Mouse (Mus musculus) MEL (cell line): ENCODE data around the gene Pdpr. TPM values are rescaled to one million over a fixed set of nuclear protein-coding genes. Genes with fewer than 3 reads are reported as not detected.

Source experiments
- DNase-seq: peaks from one replicate; pipeline ENCODE4 v3.0.0; 2011; ENCODE audit warnings: low read depth, low spot score
- H3K27ac ChIP-seq: 2 replicates; pipeline ENCODE4 v1.5.1; 2012; ENCODE audit warnings: low read depth, mild to moderate bottlenecking, control low read depth, low read length, moderate library complexity; ENCODE audit not compliant: control insufficient read depth
- H3K27me3 ChIP-seq, 2 experiments: fragments of 150-350 bp in 1 of 2; sonication (generic) in 1 of 2; 2 replicates each; pipeline ENCODE4 v1.6.1; 2012; ENCODE audit warnings: low read length in 2 of 2, mild to moderate bottlenecking in 2 of 2, improper control_type of control experiment in 1 of 2, moderate library complexity in 1 of 2; ENCODE audit not compliant: insufficient read depth in 2 of 2, control insufficient read depth in 1 of 2
- H3K36me3 ChIP-seq, 2 experiments: 2 replicates each; pipeline ENCODE4 v1.6.1; 2012 to 2014; ENCODE audit warnings: low read length in 2 of 2, improper control_type of control experiment in 1 of 2, inconsistent platforms in 1 of 2, mild to moderate bottlenecking in 1 of 2; ENCODE audit not compliant: insufficient read depth in 2 of 2, control insufficient read depth in 1 of 2
- H3K4me1 ChIP-seq, 2 experiments: fragments of 150-350 bp in 1 of 2; sonication (generic) in 1 of 2; 2 replicates each; pipeline ENCODE4 v1.6.1; 2012; ENCODE audit warnings: low read length in 2 of 2, improper control_type of control experiment in 1 of 2, mild to moderate bottlenecking in 1 of 2; ENCODE audit not compliant: insufficient read depth in 2 of 2, control insufficient read depth in 1 of 2
- H3K4me3 ChIP-seq, 2 experiments: fragments of 150-350 bp in 1 of 2; sonication (generic) in 1 of 2; 2 replicates each; pipeline ENCODE4 v1.5.1; 2012; ENCODE audit warnings: low read depth in 2 of 2, low read length in 2 of 2, mild to moderate bottlenecking in 2 of 2, moderate library complexity in 2 of 2, control low read depth in 1 of 2, improper control_type of control experiment in 1 of 2; ENCODE audit not compliant: control insufficient read depth in 1 of 2, insufficient read depth in 1 of 2
- H3K79me2 ChIP-seq: 2 replicates; pipeline ENCODE4 v1.6.1; 2012; ENCODE audit warnings: mild to moderate bottlenecking, low read length, moderate library complexity; ENCODE audit not compliant: control insufficient read depth, poor library complexity, insufficient read depth
- H3K9ac ChIP-seq: 2 replicates; pipeline ENCODE4 v1.6.1; 2012; ENCODE audit warnings: low read depth, mild to moderate bottlenecking, control low read depth, low read length, moderate library complexity; ENCODE audit not compliant: control insufficient read depth, poor library complexity, severe bottlenecking
- H3K9me3 ChIP-seq: fragments of 150-350 bp; sonication (generic); replicated peaks from 2 replicates; pipeline ENCODE4 v1.6.1; 2012; ENCODE audit warnings: mild to moderate bottlenecking, low read length, improper control_type of control experiment, moderate library complexity; ENCODE audit not compliant: insufficient read depth
- BHLHE40 ChIP-seq: IDR thresholded peaks from 2 replicates; pipeline ENCODE4 v1.6.1; 2012; ENCODE audit warnings: low read depth, mild to moderate bottlenecking, inconsistent platforms, low read length, improper control_type of control experiment, borderline replicate concordance
- CHD1 ChIP-seq: IDR thresholded peaks from 2 replicates; pipeline ENCODE4 v1.6.1; 2012; ENCODE audit warnings: low read depth, mild to moderate bottlenecking, inconsistent platforms, low read length, improper control_type of control experiment
- CTCF ChIP-seq, 3 experiments: IDR thresholded peaks in 2 of 3; conservative IDR thresholded peaks in 1 of 3; 2 replicates each; pipeline ENCODE4 v1.5.1; 2011 to 2012; ENCODE audit warnings: low read length in 3 of 3, low read depth in 2 of 3, mild to moderate bottlenecking in 2 of 3, improper control_type of control experiment in 1 of 3, inconsistent platforms in 1 of 3, mixed read lengths in 1 of 3, moderate library complexity in 1 of 3; ENCODE audit not compliant: control insufficient read depth in 1 of 3, insufficient read depth in 1 of 3, poor library complexity in 1 of 3, severe bottlenecking in 1 of 3
- E2F4 ChIP-seq: IDR thresholded peaks from 2 replicates; pipeline ENCODE4 v1.6.1; 2011; ENCODE audit warnings: low read depth, low read length, improper control_type of control experiment, borderline replicate concordance
- EP300 ChIP-seq, 2 experiments: IDR thresholded peaks; 2 replicates each; pipeline ENCODE4 v1.6.1; 2011; ENCODE audit warnings: improper control_type of control experiment in 2 of 2, low read length in 2 of 2, low read depth in 1 of 2, mild to moderate bottlenecking in 1 of 2
- GATA1 ChIP-seq: IDR thresholded peaks from 2 replicates; pipeline ENCODE4 v1.6.1; 2011; ENCODE audit warnings: low read depth, low read length, improper control_type of control experiment
- HCFC1 ChIP-seq: IDR thresholded peaks from 2 replicates; pipeline ENCODE4 v1.6.1; 2012; ENCODE audit warnings: low read depth, mild to moderate bottlenecking, inconsistent platforms, low read length, improper control_type of control experiment, moderate library complexity
- JUND ChIP-seq: IDR thresholded peaks from 2 replicates; pipeline ENCODE4 v1.6.1; 2011; ENCODE audit warnings: low read depth, mild to moderate bottlenecking, improper control_type of control experiment, low read length
- MAFK ChIP-seq: IDR thresholded peaks from 2 replicates; pipeline ENCODE4 v1.6.1; 2011; ENCODE audit warnings: low read depth, mild to moderate bottlenecking, low read length, improper control_type of control experiment, borderline replicate concordance
- MAX ChIP-seq: IDR thresholded peaks from 2 replicates; pipeline ENCODE4 v1.6.1; 2011; ENCODE audit warnings: low read length, improper control_type of control experiment
- MYB ChIP-seq: IDR thresholded peaks from 2 replicates; pipeline ENCODE4 v1.6.1; 2011; ENCODE audit warnings: mild to moderate bottlenecking, low read depth, low read length, improper control_type of control experiment
- MYC ChIP-seq: IDR thresholded peaks from 2 replicates; pipeline ENCODE4 v1.6.1; 2011; ENCODE audit warnings: low read depth, mild to moderate bottlenecking, low read length, improper control_type of control experiment, moderate library complexity
- NRF1 ChIP-seq: IDR thresholded peaks from 2 replicates; pipeline ENCODE4 v1.6.1; 2014; ENCODE audit warnings: low read depth, mild to moderate bottlenecking, inconsistent platforms, low read length, improper control_type of control experiment, moderate library complexity; ENCODE audit not compliant: poor library complexity, insufficient read depth, severe bottlenecking
- POLR2AphosphoS2 ChIP-seq: IDR thresholded peaks from 2 replicates; pipeline ENCODE4 v1.6.1; 2011; ENCODE audit warnings: low read length, improper control_type of control experiment
- RAD21 ChIP-seq: IDR thresholded peaks from 2 replicates; pipeline ENCODE4 v1.6.1; 2011; ENCODE audit warnings: mild to moderate bottlenecking, low read depth, low read length, improper control_type of control experiment
- SIN3A ChIP-seq: IDR thresholded peaks from 2 replicates; pipeline ENCODE4 v1.6.1; 2012; ENCODE audit warnings: low read length, improper control_type of control experiment, inconsistent platforms
- SMC3 ChIP-seq: IDR thresholded peaks from 2 replicates; pipeline ENCODE4 v1.6.1; 2011; ENCODE audit warnings: low read depth, low read length, improper control_type of control experiment
- TAL1 ChIP-seq: IDR thresholded peaks from 2 replicates; pipeline ENCODE4 v1.6.1; 2012; ENCODE audit warnings: mild to moderate bottlenecking, inconsistent platforms, low read length, moderate library complexity, mixed read lengths
- TBP ChIP-seq: IDR thresholded peaks from 2 replicates; pipeline ENCODE4 v1.8.0; 2011; ENCODE audit warnings: low read depth, low read length, improper control_type of control experiment
- TCF12 ChIP-seq: IDR thresholded peaks from 2 replicates; pipeline ENCODE4 v1.6.1; 2014; ENCODE audit warnings: low read depth, mild to moderate bottlenecking, inconsistent platforms, low read length, improper control_type of control experiment, moderate library complexity
- UBTF ChIP-seq: IDR thresholded peaks from 2 replicates; pipeline ENCODE4 v1.6.1; 2012; ENCODE audit warnings: low read depth, mild to moderate bottlenecking, inconsistent platforms, low read length, improper control_type of control experiment, moderate library complexity, borderline replicate concordance; ENCODE audit not compliant: insufficient read depth
- USF1 ChIP-seq: IDR thresholded peaks from 2 replicates; pipeline ENCODE4 v1.6.1; 2014; ENCODE audit warnings: low read depth, mild to moderate bottlenecking, inconsistent platforms, low read length, improper control_type of control experiment, moderate library complexity
- ZC3H11A ChIP-seq: IDR thresholded peaks from 2 replicates; pipeline ENCODE4 v1.6.1; 2012; ENCODE audit warnings: low read depth, mild to moderate bottlenecking, inconsistent platforms, low read length, improper control_type of control experiment
- ZMIZ1 ChIP-seq: IDR thresholded peaks from 2 replicates; pipeline ENCODE4 v1.6.1; 2012; ENCODE audit warnings: low read depth, mild to moderate bottlenecking, inconsistent platforms, low read length, improper control_type of control experiment, moderate library complexity
- polyA plus RNA-seq, 2 experiments: library from polyadenylated mRNA; stranded (reverse) in 1 of 2; unstranded in 1 of 2; fragments of >175 nt in 1 of 2; fragments of >200 nt in 1 of 2; gene quantifications; 2 replicates each; pipeline versions ENCODE4 v1.2.1 to v1.2.4; 2012; ENCODE audit warnings: low replicate concordance in 2 of 2, low read depth in 1 of 2; ENCODE audit not compliant: insufficient read length in 2 of 2, insufficient read depth in 1 of 2, missing spikeins in 1 of 2
- total RNA-seq: library from RNA; depleted of rRNA; stranded (reverse); fragments of 300-350 nt; gene quantifications from 2 replicates; pipeline ENCODE4 v1.2.3, GENCODE M21; 2012

The Pdpr gene
- total and polyA plus RNA-seq, 3 experiments: 13.4 to 13.5 TPM; not detected in 1

DNA sequence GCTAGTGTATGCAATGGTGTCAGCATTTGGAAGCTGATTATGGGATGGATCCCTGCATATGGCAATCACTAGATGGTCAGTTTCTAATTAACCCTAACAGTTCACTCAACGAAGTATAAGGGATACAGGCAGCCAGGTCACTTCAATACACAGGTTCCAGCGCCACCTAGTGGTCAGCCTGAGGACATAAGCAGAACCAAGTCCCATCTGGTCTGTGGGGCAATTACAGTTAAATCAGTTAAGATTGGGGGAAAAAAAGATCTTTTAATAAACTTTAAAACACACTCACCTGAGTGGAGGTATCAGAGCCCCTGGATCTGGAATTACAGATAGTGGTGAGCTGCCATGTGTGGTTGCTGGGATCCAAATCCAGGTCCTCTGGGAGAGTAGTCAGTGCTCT is 4.3 kb upstream of the Pdpr start:
- Histone ChIP-seq H3K79me2 (peaks cover 2% of the 10 kb centered on the region; the same call in 1 of the 2 replicates), H3K9ac (no peak overlapping the region), H3K4me3 (no peak overlapping the region), H3K27me3 (no peaks in the 10 kb centered on the region), H3K27ac (no peak overlapping the region), H3K36me3 (no peaks in the 10 kb centered on the region), H3K9me3 (no peaks in the 10 kb centered on the region), H3K4me1 (0 out of 4 replicates have a peak, but pooled peaks cover 0 to 3% of the 10 kb centered on the region in 2 experiments)
- DNase-seq: peak; percentile 84
- TF ChIP-seq HCFC1 (no peak), RAD21 (peak; percentile 89), SMC3 (peak; percentile 89), ZC3H11A (peak; percentile 89), UBTF (no peak), CTCF (IDR thresholded peaks at IDR 0.05 in 2 of 3, conservative IDR thresholded peaks at IDR 0.05 in 1 of 3; ENCODE audit: control insufficient read depth in 1 of 3, insufficient read depth in 1 of 3, low read depth in 2 of 3, low read length in 3 of 3, poor library complexity in 1 of 3, severe bottlenecking in 1 of 3) (peak; percentile 75 to 95 (median 89))
- TF ChIP-seq, all 39 proteins: peak for 4

DNA sequence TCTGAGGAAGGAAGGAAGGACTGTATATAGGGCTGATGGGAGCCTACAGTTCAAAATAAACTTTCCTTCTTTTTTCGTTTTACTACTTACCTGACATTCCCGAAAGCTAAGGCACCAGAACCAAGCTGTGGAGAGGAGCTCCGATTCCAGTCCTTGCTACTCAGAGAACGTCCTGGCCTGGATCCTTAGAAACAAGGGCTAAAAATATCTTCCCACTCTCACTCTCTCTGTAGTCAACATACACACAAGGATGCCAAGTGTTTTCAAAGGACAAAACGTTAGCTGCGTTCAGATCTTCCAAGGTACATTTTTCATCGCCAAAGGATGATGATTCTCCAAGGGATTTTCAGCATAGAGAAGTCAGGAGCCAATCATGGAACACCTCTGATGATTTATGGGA is 2.7 kb upstream of the Pdpr start:
- H3K9me3 ChIP-seq: no peaks in the 10 kb centered on the region
- TF ChIP-seq USF1: no peak
- no peak for TF ChIP-seq ZMIZ1
- TF ChIP-seq CHD1: no peak
- TF ChIP-seq MYB: no peak
- no peak for TF ChIP-seq EP300 (IDR thresholded peaks at IDR 0.05; ENCODE audit: low read depth in 1 of 2, low read length in 2 of 2)
- no peak for TF ChIP-seq NRF1
- TF ChIP-seq JUND: no peak
- no peak for TF ChIP-seq MAFK
- TF ChIP-seq TCF12: no peak
- no peak for TF ChIP-seq GATA1
- TF ChIP-seq MAX: no peak
- no peak for TF ChIP-seq POLR2AphosphoS2
- no peak for TF ChIP-seq TAL1
- TF ChIP-seq BHLHE40: no peak
- no peak for TF ChIP-seq TBP
- no peak for TF ChIP-seq E2F4
- TF ChIP-seq CTCF (IDR thresholded peaks at IDR 0.05 in 2 of 3, conservative IDR thresholded peaks at IDR 0.05 in 1 of 3; ENCODE audit: control insufficient read depth in 1 of 3, insufficient read depth in 1 of 3, low read depth in 2 of 3, low read length in 3 of 3, poor library complexity in 1 of 3, severe bottlenecking in 1 of 3): no peak
- TF ChIP-seq SIN3A: no peak
- no peak for TF ChIP-seq MYC
- TF ChIP-seq, all 39 proteins: peak for 0
- H3K79me2 ChIP-seq: peaks cover 6% of the 10 kb centered on the region

More for the DNA sequence above, 2.7 kb upstream of the Pdpr start:
- Histone ChIP-seq H3K27me3 (no peaks in the 10 kb centered on the region), H3K27ac (no peak overlapping the region), H3K9ac (no peak overlapping the region), H3K36me3 (peaks cover 0 to 3% of the 10 kb centered on the region in 2 experiments; a peak in 1 of 4 replicates), H3K4me1 (peaks cover 4 to 8% of the 10 kb centered on the region in 2 experiments), H3K4me3 (no peak overlapping the region)
- no peak for DNase-seq
